Mouse (Mus musculus) midbrain, embryonic 13.5 days (tissue): ENCODE measurements around the gene Tecpr1. TPM values are rescaled to one million over a fixed set of nuclear protein-coding genes. Genes with fewer than 3 reads are reported as not detected.

Experiments used
- ATAC-seq: fragments of 200-750 bp; cut with Nextera tagmentation; 2 replicates; pipeline ENCODE4 v1.8.0; 2017; ENCODE audit warnings: mild to moderate bottlenecking, moderate TSS enrichment, moderate library complexity
- H3K27ac ChIP-seq: fragments of 300-500 bp; sonication (generic); 2 replicates; pipeline ENCODE4 v1.5.1; 2015; ENCODE audit warnings: inconsistent platforms, mild to moderate bottlenecking, moderate library complexity
- H3K27me3 ChIP-seq: fragments of 300-500 bp; sonication (generic); 2 replicates; pipeline ENCODE4 v1.6.1; 2015; ENCODE audit warnings: mild to moderate bottlenecking, inconsistent platforms
- H3K36me3 ChIP-seq: fragments of 300-500 bp; sonication (generic); 2 replicates; pipeline ENCODE4 v1.6.1; 2015; ENCODE audit warnings: mild to moderate bottlenecking, inconsistent platforms
- H3K4me1 ChIP-seq: fragments of 300-500 bp; sonication (generic); replicated peaks from 2 replicates; pipeline ENCODE4 v1.6.1; 2015; ENCODE audit warnings: inconsistent platforms
- H3K4me2 ChIP-seq: fragments of 300-500 bp; sonication (generic); replicated peaks from 2 replicates; pipeline ENCODE4 v1.6.1; 2015; ENCODE audit warnings: moderate library complexity, mild to moderate bottlenecking, inconsistent platforms
- H3K4me3 ChIP-seq: fragments of 300-500 bp; sonication (generic); replicated peaks from 2 replicates; pipeline ENCODE4 v1.5.1; 2015; ENCODE audit warnings: mild to moderate bottlenecking, inconsistent platforms
- H3K9ac ChIP-seq: fragments of 300-500 bp; sonication (generic); replicated peaks from 2 replicates; pipeline ENCODE4 v1.6.1; 2015; ENCODE audit warnings: mild to moderate bottlenecking, inconsistent platforms
- H3K9me3 ChIP-seq: fragments of 300-500 bp; sonication (generic); 2 replicates; pipeline ENCODE4 v1.6.1; 2016; ENCODE audit warnings: mild to moderate bottlenecking, inconsistent platforms
- WGBS: fragments of 180-500 bp; shearing (Covaris S2); methylation state at CpG from one replicate; pipeline ENCODE4 v1.1.7; 2015; 5-methylcytosine and 5-hydroxymethylcytosine counted together
- polyA plus RNA-seq: library from polyadenylated mRNA; unstranded; fragments of >200 nt; fragmentation: Nextera tagmentation; extraction: Ambion mirVana; gene quantifications from 2 replicates; pipeline ENCODE4 v1.2.1, GENCODE M21; 2015

Tecpr1 gene
- polyA plus RNA-seq, 1 experiment from 2014 or later = 44.8 TPM

DNA sequence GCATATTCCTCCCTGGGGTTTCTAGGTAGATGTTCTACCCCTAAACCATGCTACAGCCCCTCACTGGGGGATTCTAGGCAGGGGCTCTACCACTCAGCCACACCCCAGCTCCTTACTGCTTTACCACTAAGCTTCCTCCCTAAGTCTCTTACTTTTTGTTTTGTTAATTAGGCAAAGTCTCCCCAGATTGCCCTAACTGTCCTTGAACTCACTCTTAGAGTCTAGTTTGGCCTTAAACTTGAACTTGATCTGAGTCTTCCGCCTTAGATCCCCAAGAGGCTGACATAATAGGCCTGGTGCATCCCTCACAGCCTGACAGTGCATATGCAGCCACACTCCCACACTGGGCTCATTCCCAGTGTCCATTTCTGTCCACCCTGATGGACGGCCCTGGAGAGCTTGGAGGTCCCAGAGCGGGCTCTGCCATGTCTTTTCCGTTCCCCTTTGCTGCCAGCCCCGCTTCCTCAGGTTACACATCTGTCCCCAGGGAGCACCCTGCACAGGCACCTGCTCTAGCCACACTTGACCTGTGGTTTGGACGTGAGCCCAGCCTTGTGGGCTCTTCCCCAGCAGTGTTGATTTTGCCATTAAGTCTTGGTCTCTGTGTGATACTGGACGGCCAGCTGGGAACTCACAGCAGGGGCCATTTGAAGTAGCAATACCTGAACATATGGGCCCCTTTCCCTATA, 39.6 kb downstream of the Tecpr1 start:
- H3K36me3 ChIP-seq = peaks cover 55% of the 10 kb centered on the region
- no peak for ATAC-seq

DNA sequence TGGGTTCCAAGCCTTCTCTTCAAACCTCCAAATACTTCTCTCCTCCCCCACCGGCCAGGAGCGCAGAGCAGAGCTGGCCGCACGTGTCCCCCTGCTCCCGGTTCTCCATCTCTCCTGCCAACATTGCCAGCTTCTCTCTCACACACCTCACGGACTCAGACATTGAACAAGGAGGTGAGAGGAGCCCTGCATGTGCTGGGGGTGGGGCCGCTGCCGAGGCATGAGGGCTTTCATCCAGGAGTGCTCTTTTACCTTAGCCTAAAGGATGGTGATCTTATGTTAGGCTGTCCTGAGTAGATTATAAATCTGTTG, 40.2 kb downstream of the Tecpr1 start:
- no peak overlapping the region for H3K4me2 ChIP-seq
- ATAC-seq = no peak
- H3K9ac ChIP-seq = no peak overlapping the region
- no peaks in the 10 kb centered on the region for H3K27me3 ChIP-seq
- H3K4me1 ChIP-seq = no peaks in the 10 kb centered on the region
- H3K27ac ChIP-seq = no peak overlapping the region
- peaks cover 60% of the 10 kb centered on the region for H3K36me3 ChIP-seq
- H3K9me3 ChIP-seq = no peaks in the 10 kb centered on the region
- no peak overlapping the region for H3K4me3 ChIP-seq
- WGBS = 91% methylated on average over 8 of the region's 8 CpGs

More for the DNA sequence above, 39.6 kb downstream of the Tecpr1 start:
- Histone ChIP-seq H3K9me3 (no peaks in the 10 kb centered on the region), H3K9ac (no peak overlapping the region), H3K27ac (no peak overlapping the region), H3K4me2 (no peak overlapping the region), H3K4me1 (no peaks in the 10 kb centered on the region), H3K27me3 (no peaks in the 10 kb centered on the region), H3K4me3 (no peak overlapping the region)
- 85% methylated on average over 7 of the region's 7 CpGs for WGBS

DNA sequence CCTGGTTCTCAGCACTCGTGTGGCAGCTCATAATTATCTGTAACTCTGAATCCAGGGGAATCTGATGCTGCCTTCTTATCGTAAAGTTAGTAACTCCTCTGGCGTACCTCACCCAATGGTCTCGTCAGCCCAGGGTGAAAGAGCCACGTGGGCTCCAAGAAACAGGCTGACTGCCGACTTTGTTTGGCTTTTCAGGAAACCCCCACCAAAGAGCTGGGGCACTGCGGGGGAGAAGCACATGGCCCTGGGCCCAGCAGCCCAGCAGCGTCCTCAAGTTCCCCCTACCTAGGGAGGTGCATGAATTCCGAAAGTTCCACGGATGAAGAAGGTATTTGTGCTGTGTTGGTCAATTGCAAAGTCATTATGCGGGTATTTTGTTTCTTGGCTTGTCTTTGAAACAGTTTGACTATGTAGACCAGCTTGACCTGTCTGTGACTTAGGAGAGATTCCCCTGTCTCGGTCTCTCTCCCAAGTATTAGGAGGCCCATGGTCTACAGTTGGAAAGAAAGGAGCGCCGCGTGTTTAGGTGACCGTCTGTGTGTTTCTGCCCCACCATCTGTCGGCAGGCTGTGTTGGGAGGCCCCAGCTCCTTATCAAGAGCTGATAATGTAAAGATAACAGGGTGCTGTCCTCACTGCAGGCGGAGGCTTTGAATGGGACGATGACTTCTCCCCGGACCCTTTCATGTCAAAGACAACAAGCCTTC, 40.7 kb downstream of the Tecpr1 start:
- no peak overlapping the region for H3K4me2 ChIP-seq
- no peaks in the 10 kb centered on the region for H3K27me3 ChIP-seq
- 88% methylated on average over 20 of the region's 20 CpGs for WGBS
- no peak overlapping the region for H3K9ac ChIP-seq
- peaks cover 65% of the 10 kb centered on the region for H3K36me3 ChIP-seq
- H3K4me1 ChIP-seq = no peaks in the 10 kb centered on the region
- ATAC-seq = no peak
- H3K4me3 ChIP-seq = no peak overlapping the region
- no peak overlapping the region for H3K27ac ChIP-seq
- no peaks in the 10 kb centered on the region for H3K9me3 ChIP-seq

DNA sequence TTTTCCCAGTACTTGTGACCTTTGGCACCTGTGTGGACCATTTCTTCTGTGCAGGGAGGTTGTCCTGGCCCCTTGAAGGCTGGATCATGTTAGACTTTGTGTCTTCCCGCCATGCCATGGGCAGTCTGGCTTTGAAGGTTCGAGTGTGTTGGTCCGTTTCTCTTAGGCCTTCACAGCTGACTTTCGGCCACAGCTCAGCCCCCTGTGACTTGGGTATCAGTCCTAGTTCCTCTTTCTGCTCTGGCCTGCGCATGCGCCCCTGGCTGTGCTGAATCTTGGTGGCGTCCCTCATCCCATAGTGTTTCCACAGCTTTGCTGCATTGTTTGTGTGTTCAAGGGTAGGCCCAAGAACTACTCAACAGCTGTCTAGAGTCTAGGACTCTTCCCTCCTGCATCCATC, 42.2 kb downstream of the Tecpr1 start:
- Histone ChIP-seq H3K4me2 (no peak overlapping the region), H3K4me1 (no peaks in the 10 kb centered on the region), H3K4me3 (no peak overlapping the region), H3K27me3 (no peaks in the 10 kb centered on the region), H3K36me3 (peaks cover 71% of the 10 kb centered on the region), H3K9ac (no peak overlapping the region), H3K27ac (no peak overlapping the region), H3K9me3 (no peaks in the 10 kb centered on the region)
- 97% methylated on average over 7 of the region's 7 CpGs for WGBS
- ATAC-seq = no peak

DNA sequence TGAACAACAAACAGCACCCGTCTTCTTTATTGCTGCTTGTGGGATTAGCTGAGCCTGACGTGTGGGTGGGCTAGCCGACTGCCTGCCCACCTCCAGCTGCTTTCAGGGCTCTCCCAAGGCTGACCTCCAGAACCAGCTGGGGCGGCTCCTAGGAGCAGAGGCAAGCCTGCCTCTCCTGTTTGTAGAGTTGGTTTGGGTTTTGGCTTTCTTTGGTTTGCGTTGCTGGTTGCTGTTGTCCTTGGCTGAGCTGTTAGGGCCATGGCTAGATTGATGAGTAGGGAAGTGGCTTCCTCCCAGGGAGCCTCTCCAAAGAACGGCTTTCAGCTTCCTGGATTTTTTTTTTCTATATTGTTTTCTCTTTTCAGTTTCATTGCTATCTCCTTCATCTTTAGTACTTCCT, 45.2 kb downstream of the Tecpr1 start:
- H3K4me2 ChIP-seq = no peak overlapping the region
- peaks cover 74% of the 10 kb centered on the region for H3K36me3 ChIP-seq
- H3K27ac ChIP-seq = no peak overlapping the region
- no peak for ATAC-seq
- WGBS = 62% methylated on average over 6 of the region's 6 CpGs
- H3K9ac ChIP-seq = no peak overlapping the region
- H3K9me3 ChIP-seq = no peaks in the 10 kb centered on the region
- H3K4me3 ChIP-seq = no peak overlapping the region
- H3K4me1 ChIP-seq = no peaks in the 10 kb centered on the region
- H3K27me3 ChIP-seq = no peaks in the 10 kb centered on the region

DNA sequence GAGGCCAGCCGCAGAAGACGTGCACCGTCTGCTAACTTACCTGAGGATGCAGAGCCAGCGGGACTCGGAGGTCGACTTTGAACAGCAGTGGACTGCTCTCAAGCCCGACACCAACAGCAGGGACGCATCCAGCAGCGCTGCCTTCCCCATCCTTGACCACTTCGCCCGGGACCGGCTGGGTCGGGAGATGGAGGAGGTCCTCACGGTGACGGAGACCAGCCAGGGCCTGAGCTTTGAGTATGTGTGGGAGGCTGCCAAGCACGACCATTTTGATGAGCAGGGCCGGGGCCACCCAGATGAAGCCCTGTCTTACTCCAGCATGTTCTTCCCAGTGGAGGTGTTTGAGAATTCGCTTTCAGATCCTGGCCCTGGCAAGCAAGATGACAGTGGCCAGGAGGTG, 49.8 kb downstream of the Tecpr1 start:
- no peaks in the 10 kb centered on the region for H3K9me3 ChIP-seq
- H3K9ac ChIP-seq = no peak overlapping the region
- H3K27ac ChIP-seq = no peak overlapping the region
- H3K4me3 ChIP-seq = no peak overlapping the region
- no peak overlapping the region for H3K4me2 ChIP-seq
- no peak for ATAC-seq
- H3K4me1 ChIP-seq = no peaks in the 10 kb centered on the region
- 97% methylated on average over 18 of the region's 18 CpGs for WGBS
- H3K36me3 ChIP-seq = peaks cover 91% of the 10 kb centered on the region
- H3K27me3 ChIP-seq = no peaks in the 10 kb centered on the region

DNA sequence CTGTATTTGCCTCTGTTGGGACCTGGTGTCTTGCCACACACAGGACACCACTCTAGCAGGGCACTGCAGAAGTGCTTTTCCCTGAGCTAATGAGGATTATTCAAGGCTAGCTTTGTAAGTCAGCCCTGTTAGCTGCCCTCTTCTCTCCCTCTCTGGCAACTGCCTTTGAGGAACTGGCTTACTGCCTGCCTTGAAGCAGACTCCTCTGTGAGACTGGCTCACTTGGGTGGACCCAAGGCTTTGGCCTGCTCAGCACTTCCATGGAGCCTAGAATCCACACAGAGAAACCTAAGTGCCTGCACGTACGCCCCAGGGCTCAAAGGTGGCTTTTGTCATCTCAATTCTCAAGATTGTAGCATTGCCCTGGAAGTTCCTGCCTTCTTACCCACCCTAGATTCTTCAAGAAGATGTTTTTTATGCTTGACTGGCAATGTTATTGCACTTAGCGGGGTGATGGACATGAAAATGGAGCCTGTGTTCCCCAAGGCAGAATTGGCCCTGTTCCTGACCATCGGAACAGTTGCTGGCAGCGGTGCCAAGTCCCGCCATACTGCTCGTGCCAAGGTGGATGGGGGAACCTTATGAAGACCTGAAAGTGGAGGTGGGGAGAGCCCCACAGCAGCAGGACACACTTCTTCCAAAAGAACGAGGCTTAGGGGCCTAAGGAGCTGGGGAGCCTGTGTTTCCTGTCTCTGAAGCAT, 54.0 kb downstream of the Tecpr1 start:
- Histone ChIP-seq H3K4me3 (no peak overlapping the region), H3K36me3 (peaks cover 77% of the 10 kb centered on the region), H3K27ac (no peak overlapping the region), H3K9me3 (no peaks in the 10 kb centered on the region), H3K4me2 (no peak overlapping the region), H3K4me1 (no peaks in the 10 kb centered on the region), H3K27me3 (no peaks in the 10 kb centered on the region), H3K9ac (no peak overlapping the region)
- no peak for ATAC-seq
- 92% methylated on average over 8 of the region's 8 CpGs for WGBS

DNA sequence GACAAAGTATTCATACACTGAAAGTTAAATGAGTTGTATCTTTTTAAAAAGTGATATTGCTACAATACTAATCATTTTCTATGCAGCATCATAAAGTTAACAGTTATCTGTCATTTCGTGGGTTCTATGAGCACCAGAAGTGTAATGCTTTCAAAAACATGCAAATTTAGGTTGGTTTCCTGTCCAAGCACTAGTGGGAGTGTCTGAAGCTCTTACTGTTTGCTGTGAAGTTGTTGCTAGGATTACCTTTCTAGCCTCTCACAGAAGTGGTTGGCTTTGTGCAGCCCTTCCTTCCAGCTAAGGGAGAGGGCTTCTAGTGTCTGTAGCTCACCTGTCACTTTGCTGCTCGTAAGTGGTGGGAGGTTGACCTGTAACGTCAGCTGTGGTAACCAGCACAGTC, 57.7 kb downstream of the Tecpr1 start:
- Histone ChIP-seq H3K27me3 (no peaks in the 10 kb centered on the region), H3K27ac (no peak overlapping the region), H3K4me1 (0 out of 2 replicates have a peak, but pooled peaks cover 6% of the 10 kb centered on the region), H3K36me3 (peaks cover 65% of the 10 kb centered on the region), H3K9ac (no peak overlapping the region), H3K9me3 (no peaks in the 10 kb centered on the region), H3K4me3 (no peak overlapping the region), H3K4me2 (no peak overlapping the region)
- ATAC-seq = no peak
- WGBS = 95% methylated on average over 3 of the region's 3 CpGs

DNA sequence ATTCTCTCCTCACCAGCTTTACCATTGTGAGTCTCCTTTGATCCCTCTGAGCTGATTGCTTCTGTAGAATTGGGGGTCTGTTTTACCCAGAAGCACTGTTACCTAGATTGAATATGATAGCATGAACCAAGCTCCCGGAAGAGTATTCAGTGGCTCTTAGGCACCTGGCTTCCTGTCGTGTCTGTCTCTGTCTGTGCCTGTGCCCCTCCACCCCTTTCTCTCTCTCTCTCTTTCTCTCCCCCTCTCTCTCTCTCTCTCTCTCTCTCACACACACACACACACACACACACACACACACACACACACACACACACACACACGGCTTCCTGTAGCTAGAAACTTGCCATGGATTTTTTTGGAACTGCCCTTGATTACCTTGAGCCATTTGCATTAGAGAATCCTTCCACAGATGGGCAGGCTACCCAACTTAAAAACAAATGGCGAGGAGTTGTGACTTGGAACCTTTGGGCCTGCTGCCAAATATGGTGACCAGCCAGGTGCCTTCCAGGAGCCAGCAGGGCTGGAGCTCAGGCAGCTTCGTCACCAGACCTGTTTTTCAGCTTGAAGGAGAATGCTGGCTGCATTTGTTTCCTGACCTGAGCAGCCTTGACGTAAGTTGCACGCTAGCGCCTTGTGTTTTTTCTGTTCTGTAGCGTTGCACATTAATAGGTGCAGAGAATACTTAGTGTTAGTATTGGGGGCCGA, 60.5 kb downstream of the Tecpr1 start:
- no peak overlapping the region for H3K4me3 ChIP-seq
- H3K27me3 ChIP-seq = no peaks in the 10 kb centered on the region
- peaks cover 64% of the 10 kb centered on the region for H3K36me3 ChIP-seq
- no peaks in the 10 kb centered on the region for H3K9me3 ChIP-seq
- whole genome bisulfite sequencing = 80% methylated on average over 10 of the region's 10 CpGs
- H3K4me1 ChIP-seq = peaks cover 15% of the 10 kb centered on the region; the same call in 1 of the 2 replicates
- peak overlapping the region; percentile 51; the same call in 1 of the 2 replicates for H3K27ac ChIP-seq
- H3K9ac ChIP-seq = 0 out of 2 replicates have a peak overlapping the region, but pooled peaks have one; percentile 25
- H3K4me2 ChIP-seq = no peak overlapping the region
- ATAC-seq = no peak

DNA sequence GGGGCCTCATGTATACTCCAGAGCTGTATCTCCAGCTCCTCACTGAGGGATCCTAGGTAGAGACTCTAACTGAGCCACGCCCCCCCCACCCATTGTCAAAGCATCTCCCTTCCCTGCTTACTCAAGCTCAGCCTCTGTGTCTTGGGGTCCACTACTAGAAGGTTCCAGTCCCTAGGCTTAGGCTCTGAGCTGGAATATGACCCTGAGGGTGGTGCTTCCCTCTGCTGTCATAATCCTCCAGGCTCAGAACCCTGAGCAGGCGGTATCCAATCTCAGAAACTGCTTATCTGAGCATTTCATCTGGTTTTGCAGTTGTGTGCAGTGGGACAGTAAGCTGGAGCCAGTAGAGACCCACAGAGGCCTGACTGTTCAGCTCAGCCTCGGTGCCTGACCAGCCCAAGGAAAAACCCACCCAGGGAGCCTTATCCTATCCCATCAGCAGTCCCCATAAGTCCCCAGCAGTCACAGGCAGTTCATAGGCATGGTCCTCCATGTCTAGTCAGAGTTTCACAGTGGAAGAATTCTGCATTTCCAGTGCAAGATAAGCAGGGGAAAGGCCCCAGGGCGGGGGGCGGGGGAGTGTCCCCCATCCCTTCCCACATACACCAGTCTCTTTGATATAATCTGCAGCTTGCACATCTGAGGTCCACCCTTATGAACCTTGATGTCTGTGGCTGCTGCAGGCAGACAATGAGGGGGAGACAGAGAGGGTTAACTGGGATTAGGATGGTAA, 61.2 kb downstream of the Tecpr1 start:
- Histone ChIP-seq H3K4me3 (no peak overlapping the region), H3K4me1 (peaks cover 15% of the 10 kb centered on the region; the same call in 1 of the 2 replicates), H3K9ac (0 out of 2 replicates have a peak overlapping the region, but pooled peaks have one; percentile 25), H3K27ac (peak overlapping the region; percentile 51; the same call in 1 of the 2 replicates), H3K36me3 (peaks cover 69% of the 10 kb centered on the region), H3K9me3 (no peaks in the 10 kb centered on the region), H3K4me2 (no peak overlapping the region), H3K27me3 (no peaks in the 10 kb centered on the region)
- 80% methylated on average over 5 of the region's 5 CpGs for WGBS
- no peak for ATAC-seq

DNA sequence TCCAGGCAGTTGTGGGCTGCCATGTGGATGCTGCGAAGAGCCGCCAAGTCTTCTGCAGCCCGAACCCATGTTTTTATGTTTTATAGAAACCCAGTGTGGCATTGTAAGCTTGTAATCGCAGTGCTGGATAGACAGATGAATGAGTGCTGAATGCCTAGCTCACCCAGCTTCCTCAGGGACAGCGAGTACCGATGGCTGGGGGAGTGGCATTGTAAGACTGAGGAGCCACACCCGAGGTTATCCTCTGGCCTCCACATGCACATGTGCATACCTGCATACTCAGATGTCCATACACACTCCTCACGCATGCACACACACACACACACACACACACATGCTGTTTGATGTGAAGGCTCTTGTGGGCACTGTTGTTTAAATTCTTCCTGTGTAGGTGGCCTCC, 64.3 kb downstream of the Tecpr1 start:
- H3K4me1 ChIP-seq = peaks cover 15% of the 10 kb centered on the region; the same call in 1 of the 2 replicates
- 0 out of 2 replicates have a peak, but pooled peaks have one; percentile 21 for ATAC-seq
- 93% methylated on average over 8 of the region's 8 CpGs for WGBS
- H3K9ac ChIP-seq = no peak overlapping the region
- H3K4me2 ChIP-seq = no peak overlapping the region
- H3K27ac ChIP-seq = peak overlapping the region; percentile 60; the same call in 1 of the 2 replicates
- H3K4me3 ChIP-seq = no peak overlapping the region
- H3K9me3 ChIP-seq = no peaks in the 10 kb centered on the region
- peaks cover 51% of the 10 kb centered on the region for H3K36me3 ChIP-seq
- H3K27me3 ChIP-seq = no peaks in the 10 kb centered on the region
